Mouse (Mus musculus) bone marrow, adult 2 months (tissue): ENCODE measurements around the gene Hsd3b7. TPM values are rescaled to one million over a fixed set of nuclear protein-coding genes. Genes with fewer than 3 reads are reported as not detected.
"Not testable (repeated sequence)": the region's sequence is repeated elsewhere in the genome, so short reads cannot be mapped to it uniquely, and the experiment has no call there.

Experiments used
- H3K27ac ChIP-seq: fragments of 200-500 bp; 2 replicates; pipeline ENCODE4 v1.5.1; 2012; ENCODE audit warnings: low read depth, mild to moderate bottlenecking, control low read depth, inconsistent platforms, low read length; ENCODE audit not compliant: control insufficient read depth, poor library complexity, insufficient read depth
- H3K4me1 ChIP-seq: fragments of 200-500 bp; 2 replicates; pipeline ENCODE4 v1.6.1; 2011; ENCODE audit warnings: low read length; ENCODE audit not compliant: control insufficient read depth, insufficient read depth
- H3K4me3 ChIP-seq: fragments of 200-500 bp; replicated peaks from 2 replicates; pipeline ENCODE3; 2011; ENCODE audit warnings: mild to moderate bottlenecking, low read depth, low read length, control low read depth; ENCODE audit not compliant: control insufficient read depth
- CTCF ChIP-seq: fragments of 200-500 bp; IDR thresholded peaks from 2 replicates; pipeline ENCODE4 v1.5.1; 2011; ENCODE audit warnings: low read length, control low read depth; ENCODE audit not compliant: control insufficient read depth, insufficient read depth
- POLR2A ChIP-seq: fragments of 200-500 bp; IDR thresholded peaks from 2 replicates; pipeline ENCODE4 v1.6.1; 2011; ENCODE audit warnings: low read depth, mild to moderate bottlenecking, control low read depth, low read length, borderline replicate concordance; ENCODE audit not compliant: control insufficient read depth
- WGBS: fragments of 180-500 bp; shearing (Covaris S2); methylation state at CpG from one replicate; pipeline ENCODE4 v1.1.7; 2018; 5-methylcytosine and 5-hydroxymethylcytosine counted together
- polyA plus RNA-seq: library from polyadenylated mRNA; stranded (reverse); fragments of >200 nt; gene quantifications from 2 replicates; pipeline ENCODE4 v1.2.4, GENCODE M21; 2011; ENCODE audit warnings: low replicate concordance; ENCODE audit not compliant: missing spikeins, insufficient read depth, insufficient read length

The Hsd3b7 gene
- polyA plus RNA-seq, 1 experiment: 23.4 TPM

GRCm38 (mm10) chr7:127824176-127824871 lies 23.9 kb downstream of the Hsd3b7 start, which contains the start of the genes Stx4a and Stx1b:
TSS of gene Stx4a (plus strand) at chr7:127824294.
TSS of gene Stx1b (minus strand) at chr7:127824549.
- 21% methylated on average over 35 of the region's 38 CpGs for WGBS
- H3K27ac ChIP-seq: no peak within 1 kb of the TSS
- H3K4me3 ChIP-seq: no peak within 1 kb of the TSS
- TF ChIP-seq POLR2A: no peak
- no peak for TF ChIP-seq CTCF
- H3K4me1 ChIP-seq: no peaks in the 10 kb centered on the region

- H3K4me3 ChIP-seq: no peak overlapping the region
- 81% methylated on average over 2 of the region's 2 CpGs for WGBS
- TF ChIP-seq CTCF: no peak
- TF ChIP-seq POLR2A: no peak
- H3K27ac ChIP-seq: no peak overlapping the region
- H3K4me1 ChIP-seq: no peaks in the 10 kb centered on the region
Observed at GRCm38 (mm10) chr7:127835550-127835949, 35.1 kb downstream of the Hsd3b7 start.

GRCm38 (mm10) chr7:127837473-127837872 lies 37.1 kb downstream of the Hsd3b7 start:
- H3K4me1 ChIP-seq: peaks cover 3% of the 10 kb centered on the region; the same call in 1 of the 2 replicates
- H3K4me3 ChIP-seq: no peak overlapping the region
- WGBS: 89% methylated on average over 5 of the region's 5 CpGs
- no peak overlapping the region for H3K27ac ChIP-seq
- TF ChIP-seq CTCF (no peak), POLR2A (no peak)

GRCm38 (mm10) chr7:127837878-127838277 lies 37.5 kb downstream of the Hsd3b7 start:
- 90% methylated on average over 4 of the region's 4 CpGs for WGBS
- not testable (repeated sequence) for H3K4me1 ChIP-seq, H3K27ac ChIP-seq, H3K4me3 ChIP-seq

- not testable (repeated sequence) for H3K4me1 ChIP-seq, H3K27ac ChIP-seq, H3K4me3 ChIP-seq
- 87% methylated on average over 2 of the region's 2 CpGs for WGBS
Observed at GRCm38 (mm10) chr7:127840031-127840430, 39.6 kb downstream of the Hsd3b7 start.

- H3K4me3 ChIP-seq: peak overlapping the region; percentile 89
- WGBS: 2% methylated on average over 15 of the region's 15 CpGs
- peaks cover 3% of the 10 kb centered on the region; the same call in 1 of the 2 replicates for H3K4me1 ChIP-seq
- H3K27ac ChIP-seq: peak overlapping the region; percentile 94
- no peak; the same call in 1 of the 2 replicates for TF ChIP-seq POLR2A
- no peak for TF ChIP-seq CTCF
Observed at GRCm38 (mm10) chr7:127840886-127841285, 40.5 kb downstream of the Hsd3b7 start.

GRCm38 (mm10) chr7:127841340-127842000 lies 41.1 kb downstream of the Hsd3b7 start:
- H3K4me1 ChIP-seq: peaks cover 3% of the 10 kb centered on the region; the same call in 1 of the 2 replicates

GRCm38 (mm10) chr7:127842001-127842718 lies 41.8 kb downstream of the Hsd3b7 start:
- TF ChIP-seq POLR2A (peak; percentile 47; the same call in 1 of the 2 replicates), CTCF (no peak)
- H3K4me3 ChIP-seq: peak overlapping the region; percentile 89
- peaks cover 3% of the 10 kb centered on the region; the same call in 1 of the 2 replicates for H3K4me1 ChIP-seq
- WGBS: under 1% methylated on average over 40 of the region's 40 CpGs
- H3K27ac ChIP-seq: peak overlapping the region; percentile 94

More at GRCm38 (mm10) chr7:127841340-127842000, 41.1 kb downstream of the Hsd3b7 start:
- TF ChIP-seq CTCF (no peak; the same call in 1 of the 2 replicates), POLR2A (peak; percentile 60; the same call in 1 of the 2 replicates)
- peak overlapping the region; percentile 89 for H3K4me3 ChIP-seq
- under 1% methylated on average over 46 of the region's 46 CpGs for WGBS
- peak overlapping the region; percentile 94 for H3K27ac ChIP-seq
